Mouse (Mus musculus): Measurements from ENCODE around the gene Raet1d.
"Not testable (repeated sequence)": the region's sequence is repeated elsewhere in the genome, so short reads cannot be mapped to it uniquely, and the experiment has no call there.

Raet1d gene

GRCm38 (mm10) chr10:22360252-22360651, at the start of gene Raet1d:
Raet1d (plus strand) TSS chr10:22360552.
- not testable (repeated sequence) for DNase-seq (ENCODE audit: low read depth, low spot score); H3K36me3 ChIP-seq (ENCODE audit: control insufficient read depth, insufficient read depth, low read length, poor library complexity, severe bottlenecking)

GRCm38 (mm10) chr10:22322858-22323257, 37.5 kb upstream of the Raet1d start:
- DNase-seq (ENCODE audit: low read depth, low spot score): no peak
- H3K27me3 ChIP-seq (ENCODE audit: control insufficient read depth, insufficient read depth, low read length, poor library complexity, severe bottlenecking): no peaks in the 10 kb centered on the region
- 0 out of 2 replicates have a peak, but pooled peaks cover 2% of the 10 kb centered on the region for H3K36me3 ChIP-seq (ENCODE audit: control insufficient read depth, insufficient read depth, low read length, poor library complexity, severe bottlenecking)

More at GRCm38 (mm10) chr10:22360252-22360651, at the start of gene Raet1d:
- H3K27me3 ChIP-seq (ENCODE audit: control insufficient read depth, insufficient read depth, low read length, poor library complexity, severe bottlenecking): not testable (repeated sequence)

GRCm38 (mm10) chr10:22345721-22346120, 14.6 kb upstream of the Raet1d start:
- peak; percentile 24 for DNase-seq (ENCODE audit: low read depth, low spot score)
- H3K27me3 ChIP-seq (ENCODE audit: control insufficient read depth, insufficient read depth, low read length, poor library complexity, severe bottlenecking); H3K36me3 ChIP-seq (ENCODE audit: control insufficient read depth, insufficient read depth, low read length, poor library complexity, severe bottlenecking): not testable (repeated sequence)

GRCm38 (mm10) chr10:22353548-22354195, 6.7 kb upstream of the Raet1d start:
- H3K36me3 ChIP-seq (ENCODE audit: control insufficient read depth, insufficient read depth, low read length, poor library complexity, severe bottlenecking); DNase-seq (ENCODE audit: low read depth, low spot score); H3K27me3 ChIP-seq (ENCODE audit: control insufficient read depth, insufficient read depth, low read length, poor library complexity, severe bottlenecking): not testable (repeated sequence)

GRCm38 (mm10) chr10:22354196-22354574, 6.2 kb upstream of the Raet1d start:
- DNase-seq (ENCODE audit: low read depth, low spot score); H3K27me3 ChIP-seq (ENCODE audit: control insufficient read depth, insufficient read depth, low read length, poor library complexity, severe bottlenecking); H3K36me3 ChIP-seq (ENCODE audit: control insufficient read depth, insufficient read depth, low read length, poor library complexity, severe bottlenecking): not testable (repeated sequence)

- not testable (repeated sequence) for H3K27me3 ChIP-seq (ENCODE audit: control insufficient read depth, insufficient read depth, low read length, poor library complexity, severe bottlenecking); DNase-seq (ENCODE audit: low read depth, low spot score); H3K36me3 ChIP-seq (ENCODE audit: control insufficient read depth, insufficient read depth, low read length, poor library complexity, severe bottlenecking)
Observed at GRCm38 (mm10) chr10:22357373-22357772, 3.0 kb upstream of the Raet1d start.

GRCm38 (mm10) chr10:22360957-22361356, 605 bp downstream of the Raet1d start:
- not testable (repeated sequence) for H3K27me3 ChIP-seq (ENCODE audit: control insufficient read depth, insufficient read depth, low read length, poor library complexity, severe bottlenecking); DNase-seq (ENCODE audit: low read depth, low spot score); H3K36me3 ChIP-seq (ENCODE audit: control insufficient read depth, insufficient read depth, low read length, poor library complexity, severe bottlenecking)

GRCm38 (mm10) chr10:22361415-22362352, 1.3 kb downstream of the Raet1d start:
- not testable (repeated sequence) for H3K27me3 ChIP-seq (ENCODE audit: control insufficient read depth, insufficient read depth, low read length, poor library complexity, severe bottlenecking); H3K36me3 ChIP-seq (ENCODE audit: control insufficient read depth, insufficient read depth, low read length, poor library complexity, severe bottlenecking); DNase-seq (ENCODE audit: low read depth, low spot score)

- not testable (repeated sequence) for DNase-seq (ENCODE audit: low read depth, low spot score); H3K27me3 ChIP-seq (ENCODE audit: control insufficient read depth, insufficient read depth, low read length, poor library complexity, severe bottlenecking)
Observed at GRCm38 (mm10) chr10:22362466-22362865, 2.1 kb downstream of the Raet1d start.

GRCm38 (mm10) chr10:22364915-22365314, 4.6 kb downstream of the Raet1d start:
- not testable (repeated sequence) for DNase-seq (ENCODE audit: low read depth, low spot score); H3K27me3 ChIP-seq (ENCODE audit: control insufficient read depth, insufficient read depth, low read length, poor library complexity, severe bottlenecking); H3K36me3 ChIP-seq (ENCODE audit: control insufficient read depth, insufficient read depth, low read length, poor library complexity, severe bottlenecking)

More at GRCm38 (mm10) chr10:22362466-22362865, 2.1 kb downstream of the Raet1d start:
- not testable (repeated sequence) for H3K36me3 ChIP-seq (ENCODE audit: control insufficient read depth, insufficient read depth, low read length, poor library complexity, severe bottlenecking)

GRCm38 (mm10) chr10:22381226-22381625, 20.9 kb downstream of the Raet1d start:
- H3K36me3 ChIP-seq (ENCODE audit: control insufficient read depth, insufficient read depth, low read length, poor library complexity, severe bottlenecking); DNase-seq (ENCODE audit: low read depth, low spot score); H3K27me3 ChIP-seq (ENCODE audit: control insufficient read depth, insufficient read depth, low read length, poor library complexity, severe bottlenecking): not testable (repeated sequence)

- DNase-seq (ENCODE audit: low read depth, low spot score); H3K27me3 ChIP-seq (ENCODE audit: control insufficient read depth, insufficient read depth, low read length, poor library complexity, severe bottlenecking); H3K36me3 ChIP-seq (ENCODE audit: control insufficient read depth, insufficient read depth, low read length, poor library complexity, severe bottlenecking): not testable (repeated sequence)
Observed at GRCm38 (mm10) chr10:22390146-22390545, 29.8 kb downstream of the Raet1d start.

GRCm38 (mm10) chr10:22391616-22392015, 31.3 kb downstream of the Raet1d start:
- DNase-seq (ENCODE audit: low read depth, low spot score); H3K36me3 ChIP-seq (ENCODE audit: control insufficient read depth, insufficient read depth, low read length, poor library complexity, severe bottlenecking); H3K27me3 ChIP-seq (ENCODE audit: control insufficient read depth, insufficient read depth, low read length, poor library complexity, severe bottlenecking): not testable (repeated sequence)

GRCm38 (mm10) chr10:22393028-22393824, 32.9 kb downstream of the Raet1d start:
- not testable (repeated sequence) for H3K36me3 ChIP-seq (ENCODE audit: control insufficient read depth, insufficient read depth, low read length, poor library complexity, severe bottlenecking); H3K27me3 ChIP-seq (ENCODE audit: control insufficient read depth, insufficient read depth, low read length, poor library complexity, severe bottlenecking); DNase-seq (ENCODE audit: low read depth, low spot score)

Measured in splenic B cell, adult 2 months (primary cell).